Mouse (Mus musculus) large intestine, adult 2 months (tissue): Measurements from ENCODE around the gene Spo11. TPM values are rescaled to one million over a fixed set of nuclear protein-coding genes. Genes with fewer than 3 reads are reported as not detected.

Experiments used
- DNase-seq: peaks from one replicate; pipeline ENCODE4 v3.0.0-alpha.2; 2012; ENCODE audit warnings: low read depth, low spot score
- WGBS: fragments of 180-500 bp; shearing (Covaris S2); methylation state at CpG from one replicate; pipeline ENCODE4 v1.1.7; 2018; 5-methylcytosine and 5-hydroxymethylcytosine counted together
- polyA plus RNA-seq: library from polyadenylated mRNA; depleted of rRNA; stranded (reverse); fragments of >200 nt; gene quantifications from 2 replicates; pipeline ENCODE4 v1.2.3, GENCODE M21; 2012

Gene Spo11
- polyA plus RNA-seq, 1 experiment = 0.63 TPM

GRCm38 (mm10) chr2:173026688-173027131, 49.2 kb downstream of the Spo11 start:
- 20% methylated on average over 3 of the region's 3 CpGs for WGBS
- DNase-seq = no peak

GRCm38 (mm10) chr2:173027169-173027823, 49.8 kb downstream of the Spo11 start:
- no peak for DNase-seq
- WGBS = 54% methylated on average over 6 of the region's 6 CpGs

GRCm38 (mm10) chr2:173027824-173028495, 50.5 kb downstream of the Spo11 start:
- DNase-seq = no peak
- 52% methylated on average over 4 of the region's 4 CpGs for WGBS

DNA sequence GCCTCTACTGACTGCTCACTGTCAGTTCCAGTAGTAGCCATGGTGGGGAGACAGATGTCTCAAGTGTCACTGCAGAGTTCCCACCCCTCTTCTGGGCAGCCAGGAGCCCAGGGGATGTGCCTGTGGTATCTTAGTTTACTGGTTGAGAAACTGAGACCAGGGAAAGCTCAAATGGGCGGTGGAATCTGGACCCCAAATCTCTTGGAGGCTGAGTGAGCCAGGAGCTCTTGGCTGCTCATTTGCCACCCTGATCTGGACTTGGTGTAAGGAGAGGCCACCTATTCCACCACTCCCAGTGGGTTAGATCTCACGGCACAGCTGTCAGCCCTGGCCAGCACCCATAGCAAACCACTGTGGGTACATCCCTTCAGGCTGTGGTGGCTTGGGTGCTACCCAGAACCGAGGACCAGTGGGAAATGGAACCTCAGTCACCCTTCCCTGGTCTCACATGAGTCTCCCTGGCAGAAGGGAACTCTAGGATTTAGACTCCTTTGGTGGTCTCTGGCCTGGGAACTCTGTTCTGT, 51.1 kb downstream of the Spo11 start:
- WGBS = 74% methylated on average over 3 of the region's 3 CpGs
- no peak for DNase-seq

DNA sequence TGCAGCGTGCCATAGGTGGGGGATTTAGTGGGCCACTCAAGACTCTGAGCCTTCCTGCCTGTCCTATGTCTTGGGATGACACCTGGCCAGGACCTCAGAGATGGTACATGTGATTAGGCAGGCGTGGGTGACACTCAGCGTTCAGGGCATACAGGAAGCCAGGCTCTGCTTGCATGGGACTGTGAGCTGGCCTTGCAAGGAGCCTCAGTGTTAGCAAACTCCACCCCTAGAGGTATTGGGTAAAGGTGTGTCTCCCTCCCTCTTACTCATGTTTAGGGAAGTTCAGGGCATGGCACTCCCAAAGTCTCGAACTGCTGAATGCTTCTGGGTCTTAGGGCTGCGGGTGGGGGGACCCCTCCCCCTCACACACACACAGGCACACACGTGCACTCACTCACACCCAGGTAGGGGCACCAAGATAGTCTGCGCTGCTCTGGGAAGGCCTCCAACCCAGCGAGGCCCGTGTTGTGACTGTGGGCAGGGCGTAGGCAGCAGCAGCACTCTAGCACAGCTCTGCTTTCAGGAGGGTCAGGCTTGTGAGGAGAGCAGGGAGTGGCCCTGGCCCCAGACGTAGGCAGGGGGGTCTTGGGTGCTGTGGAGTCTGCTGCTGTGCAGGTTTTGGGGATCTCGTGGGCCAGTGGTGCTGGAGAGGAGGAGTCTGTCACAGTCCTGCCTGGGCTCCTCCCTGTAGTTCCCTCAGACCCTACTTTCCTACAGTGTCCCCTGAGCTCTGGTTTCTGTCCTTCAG, 53.3 kb downstream of the Spo11 start:
- 34% methylated on average over 12 of the region's 12 CpGs for WGBS

DNA sequence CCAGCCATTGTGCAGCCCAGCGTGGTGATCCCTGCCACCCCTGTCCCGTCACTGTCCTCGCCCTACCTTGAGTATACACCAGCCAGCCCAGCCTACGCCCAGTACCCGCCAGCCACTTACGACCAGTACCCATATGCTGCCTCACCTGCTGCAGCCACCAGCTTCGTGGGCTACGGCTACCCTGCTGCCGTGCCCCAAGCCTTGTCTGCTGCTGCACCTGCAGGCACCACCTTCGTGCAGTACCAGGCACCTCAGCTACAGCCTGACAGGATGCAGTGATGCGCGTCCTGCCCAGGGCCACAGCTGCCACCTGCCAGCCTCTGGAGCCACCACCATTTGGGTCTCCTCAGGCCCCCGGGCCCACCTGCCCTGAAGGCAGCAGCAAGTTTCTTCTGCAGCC, 56.0 kb downstream of the Spo11 start:
- WGBS = 76% methylated on average over 13 of the region's 13 CpGs
- DNase-seq = no peak

More for the DNA sequence above, 53.3 kb downstream of the Spo11 start:
- no peak for DNase-seq

GRCm38 (mm10) chr2:173034998-173035397, 57.5 kb downstream of the Spo11 start:
- 45% methylated on average over 4 of the region's 4 CpGs for WGBS
- no peak for DNase-seq

GRCm38 (mm10) chr2:173035653-173036052, 58.2 kb downstream of the Spo11 start:
- DNase-seq = no peak
- WGBS = 89% methylated on average over 5 of the region's 5 CpGs

DNA sequence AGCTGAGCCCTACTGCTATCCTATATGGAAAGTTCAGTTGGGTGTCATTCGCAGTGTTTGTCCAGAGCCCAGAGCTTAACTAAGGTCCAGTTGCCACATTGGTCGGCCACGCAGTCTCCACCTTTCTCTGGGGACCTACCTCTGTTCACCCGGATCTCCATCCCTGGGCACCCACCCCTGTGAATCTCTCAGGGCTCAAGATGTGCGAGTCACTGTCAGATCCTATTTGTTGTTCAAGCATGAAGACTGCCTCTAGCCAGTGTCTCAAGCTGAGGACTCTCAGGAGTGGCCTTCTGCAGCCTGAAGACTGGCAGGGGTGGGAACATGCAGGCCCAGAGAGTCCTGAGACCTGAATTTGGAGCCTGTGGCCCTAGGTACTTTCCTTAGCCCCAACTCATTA, 58.6 kb downstream of the Spo11 start:
- 89% methylated on average over 5 of the region's 5 CpGs for WGBS
- DNase-seq = no peak

GRCm38 (mm10) chr2:173036611-173037010, 59.1 kb downstream of the Spo11 start:
- no peak for DNase-seq
- 79% methylated on average over 4 of the region's 4 CpGs for WGBS

GRCm38 (mm10) chr2:173037347-173037746, 59.8 kb downstream of the Spo11 start:
- WGBS = 74% methylated on average over 5 of the region's 5 CpGs
- no peak for DNase-seq

DNA sequence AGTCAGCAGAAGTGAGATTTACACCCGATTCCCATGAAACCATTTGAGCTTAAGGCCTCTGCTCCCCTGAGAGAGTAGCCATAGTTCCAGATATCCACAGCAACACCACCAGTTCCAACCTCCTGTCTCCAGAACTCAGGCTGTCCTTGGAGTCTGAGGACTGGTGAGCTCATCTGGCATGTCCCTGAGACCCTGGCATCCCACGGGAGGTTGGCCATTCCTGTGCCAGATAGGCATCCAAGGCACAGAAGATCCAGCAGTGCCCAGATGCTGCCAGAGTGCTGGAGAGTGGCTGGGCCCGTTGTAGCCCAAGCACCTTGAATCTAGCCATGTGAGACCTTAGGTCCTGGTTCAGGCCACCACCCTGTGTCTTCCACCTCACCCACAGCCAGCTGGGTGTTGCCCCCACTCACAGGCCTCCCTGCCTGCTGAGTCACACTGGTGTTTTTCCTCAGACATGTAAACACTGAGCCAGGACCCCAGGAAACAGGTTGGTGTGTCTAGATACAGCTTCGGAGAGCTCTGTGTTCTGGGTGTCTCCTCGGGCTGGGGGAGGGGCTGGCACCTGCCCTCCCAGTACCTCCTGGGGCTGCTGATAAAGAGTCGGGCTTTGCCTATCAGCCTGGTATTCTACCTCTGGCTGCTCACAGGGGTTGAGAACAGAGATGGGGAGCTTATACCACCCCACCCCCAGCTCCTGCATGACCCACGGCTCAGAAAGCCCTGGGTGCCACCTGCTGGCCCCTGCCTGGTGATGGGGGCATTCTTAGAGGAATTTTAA, 60.5 kb downstream of the Spo11 start:
- DNase-seq = no peak
- 65% methylated on average over 7 of the region's 7 CpGs for WGBS

DNA sequence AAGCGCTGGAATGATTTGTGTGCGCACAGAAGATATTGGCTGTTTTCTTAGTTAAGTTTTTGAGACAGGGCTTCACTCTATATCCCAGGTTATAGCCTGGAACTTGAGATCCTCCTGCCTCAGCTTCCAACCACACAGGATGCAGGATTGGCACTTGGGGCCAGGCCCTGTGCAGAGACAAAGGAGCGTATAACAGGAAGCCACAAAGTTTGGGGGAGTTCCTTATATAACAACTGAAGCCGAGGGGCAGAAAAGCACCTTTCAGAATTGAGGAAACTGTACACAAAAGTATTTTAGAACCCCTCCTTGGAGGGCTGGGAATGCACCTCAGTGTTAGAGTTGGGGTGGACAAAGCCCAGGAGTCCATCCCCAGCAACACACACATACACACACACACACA, 61.5 kb downstream of the Spo11 start:
- no peak for DNase-seq
- WGBS = 86% methylated on average over 4 of the region's 4 CpGs

DNA sequence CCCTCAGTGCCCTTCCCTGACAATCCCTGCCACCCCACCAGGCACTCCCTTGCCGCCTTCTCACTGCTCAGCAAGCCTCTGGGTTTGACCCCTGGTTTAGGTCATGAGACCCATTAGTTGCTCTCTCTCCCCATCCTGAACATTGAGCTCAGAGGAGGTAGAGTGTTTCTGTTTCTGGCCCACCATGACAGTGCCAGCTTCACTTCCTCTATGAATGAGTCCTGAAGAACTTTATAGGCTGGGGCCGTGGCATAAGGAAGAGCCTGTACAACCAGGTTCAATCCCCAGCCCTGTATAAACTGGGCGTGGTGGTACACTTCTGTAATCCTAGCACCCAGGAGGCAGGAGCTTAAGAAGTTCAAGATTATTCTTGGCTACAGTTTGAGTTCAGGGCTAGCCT, 63.3 kb downstream of the Spo11 start:
- no peak for DNase-seq
- 59% methylated on average over 3 of the region's 3 CpGs for WGBS

DNA sequence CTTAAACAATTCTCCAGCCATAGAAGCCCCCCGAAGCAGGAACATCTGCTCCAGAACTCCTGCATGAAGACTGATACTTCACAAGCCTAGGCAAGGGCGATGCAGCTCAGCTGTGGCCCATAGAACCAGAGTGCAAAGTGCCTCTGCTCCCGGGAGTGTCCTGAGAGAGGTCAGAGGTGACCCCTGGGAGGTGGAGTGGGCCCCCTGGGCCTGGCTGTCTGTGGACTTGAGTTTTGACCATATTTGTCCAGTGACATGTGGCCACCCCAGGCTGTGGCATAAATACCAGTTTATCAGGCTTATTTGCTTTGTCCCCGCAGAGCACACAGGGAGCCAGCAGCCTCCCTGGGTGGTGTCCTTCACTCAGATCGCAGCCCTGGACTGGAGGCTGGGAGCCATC, 63.7 kb downstream of the Spo11 start:
- DNase-seq = no peak
- WGBS = 60% methylated on average over 5 of the region's 5 CpGs

DNA sequence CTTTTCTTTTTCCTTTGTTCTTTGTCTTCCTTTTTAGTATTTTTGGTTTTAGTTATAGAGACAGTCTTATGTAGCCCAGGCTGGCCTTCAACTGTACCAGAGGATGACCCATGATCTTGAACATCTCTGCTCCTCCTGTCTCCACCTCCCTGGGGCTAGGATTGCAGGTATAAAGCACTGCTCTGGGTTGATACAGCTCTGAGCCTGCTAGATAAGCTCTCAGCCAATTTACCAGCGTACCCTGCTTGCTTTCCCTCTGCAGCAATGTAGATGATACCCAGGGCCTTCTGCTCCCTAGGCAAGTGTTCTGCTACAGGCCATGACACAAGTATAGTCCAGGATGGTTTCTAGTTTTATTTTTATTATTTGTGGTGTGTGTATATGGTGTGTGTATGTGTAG, 64.4 kb downstream of the Spo11 start:
- WGBS = 89% methylated on average over 1 of the region's 1 CpGs
- DNase-seq = no peak

- DNase-seq = no peak
- WGBS = 83% methylated on average over 11 of the region's 11 CpGs
Measured at GRCm38 (mm10) chr2:173042504-173043162, 65.1 kb downstream of the Spo11 start.
